Mouse (Mus musculus) mature B cell (primary cell): ENCODE measurements at regions not wholly inside any gene's neighbourhood (a gene's known extent, or its start where the extent isn't known, plus 50 kb on each side); places are given as distances from the start of the nearest gene placed in this dataset.

Source experiments
- in situ Hi-C: fragments of 300-500 bp; cut with MboI; formaldehyde crosslinking; loops from 2 replicates; pipeline ENCODE4 v1.14.3; 2019

- in situ Hi-C loops: no loop called here
Observed at GRCm38 (mm10) chr4:32074399-32075296, 110.8 kb downstream of the Map3k7 start.

DNA sequence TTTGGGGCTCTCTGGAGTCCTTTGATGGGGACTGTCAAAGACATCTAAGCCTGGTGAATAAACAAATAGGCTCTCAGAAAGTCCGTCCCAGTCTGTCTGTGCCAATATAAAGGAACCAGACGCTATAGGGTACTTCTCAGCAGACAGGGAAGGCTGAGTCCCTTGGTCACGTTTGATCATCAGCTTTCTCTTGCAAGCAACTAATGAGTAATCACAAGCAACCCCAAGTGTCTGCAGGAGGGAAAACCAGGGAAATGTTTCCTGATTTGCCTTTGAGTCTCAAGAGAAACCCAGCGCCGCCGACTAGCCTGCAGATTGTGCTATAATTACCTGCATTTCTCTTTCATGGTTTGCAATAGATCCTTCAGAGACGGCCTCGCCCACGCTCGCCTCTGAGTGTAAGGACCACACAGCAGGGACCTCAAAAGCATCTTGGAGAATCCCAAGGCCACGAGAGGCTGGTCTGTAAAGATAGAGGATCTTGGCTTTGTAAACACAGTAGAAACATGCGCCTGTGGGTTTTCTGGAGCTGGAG is 112.6 kb downstream of the Map3k7 start:
- in situ Hi-C loops: no loop called here

DNA sequence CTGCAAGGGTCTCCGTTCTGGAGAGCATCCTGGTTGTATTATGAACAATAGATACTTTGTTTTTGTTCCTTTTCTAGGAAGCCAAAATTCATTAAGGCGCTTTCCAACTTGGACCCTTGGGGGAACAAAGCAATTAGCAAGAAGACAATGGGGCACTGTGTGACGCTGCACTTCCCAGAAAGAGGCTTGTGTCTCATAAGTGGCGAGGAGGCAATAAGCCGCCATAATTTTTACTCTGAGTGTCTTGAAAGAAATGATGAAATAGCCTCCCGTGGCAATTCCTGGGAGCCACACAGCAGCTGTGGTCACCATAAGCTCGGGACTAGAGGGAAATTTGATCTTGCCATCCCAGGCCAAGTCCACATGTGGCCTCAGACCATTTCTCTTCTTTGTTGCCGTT is 119.6 kb downstream of the Map3k7 start:
- in situ Hi-C loops: no loop called here

DNA sequence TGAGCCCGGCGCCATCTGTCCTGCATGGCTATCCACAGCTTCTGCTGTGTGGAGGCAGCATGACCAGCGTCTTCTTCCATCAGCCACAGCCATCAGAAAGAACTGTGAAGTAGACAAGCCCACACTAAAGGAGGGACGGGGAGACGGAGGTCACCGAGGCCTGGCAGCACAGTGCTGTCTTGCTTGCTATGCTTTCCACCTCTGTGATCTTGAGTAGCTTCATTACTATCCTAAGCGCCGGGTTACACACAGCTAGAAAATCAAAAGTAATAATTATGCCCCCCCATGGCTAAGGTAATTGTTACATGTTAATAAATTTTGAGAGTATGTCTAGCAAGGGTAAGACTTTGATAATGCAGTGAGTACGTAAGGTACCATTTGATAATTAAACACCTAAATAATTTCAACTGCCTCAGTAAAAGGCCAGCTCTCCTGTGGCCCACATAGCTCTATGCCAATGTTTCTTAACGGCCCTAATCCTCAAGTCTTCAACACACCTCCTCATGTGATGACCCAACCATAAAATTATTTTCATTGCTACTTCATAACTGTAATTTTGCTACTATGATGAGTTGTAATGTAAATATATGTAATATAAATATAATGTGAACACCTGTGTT is 120.5 kb downstream of the Map3k7 start:
- in situ Hi-C loops: no loop called here

DNA sequence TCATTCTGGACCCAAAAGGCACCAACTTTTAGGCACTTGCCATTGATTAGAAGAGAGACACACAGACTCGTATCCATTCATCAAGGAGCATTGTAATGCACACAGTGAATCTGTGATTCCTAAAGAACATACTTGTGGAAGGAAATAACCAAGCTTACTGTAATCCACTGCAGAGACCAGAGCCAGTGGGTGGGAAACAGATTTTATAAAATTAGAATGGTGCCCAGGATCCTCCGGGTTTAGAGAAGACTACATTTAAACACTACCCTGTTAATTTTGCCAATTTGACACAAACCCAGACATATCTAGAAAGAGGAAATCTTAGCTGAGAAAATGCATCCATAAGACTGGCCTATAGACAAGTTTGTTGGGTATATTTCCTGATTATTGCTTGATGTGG is 121.1 kb downstream of the Map3k7 start:
- in situ Hi-C loops: no loop called here

- in situ Hi-C loops: no loop called here
Observed at GRCm38 (mm10) chr4:32091086-32091485, 127.2 kb downstream of the Map3k7 start.

GRCm38 (mm10) chr4:32092320-32093041 is 128.6 kb downstream of the Map3k7 start:
- in situ Hi-C loops: no loop called here

DNA sequence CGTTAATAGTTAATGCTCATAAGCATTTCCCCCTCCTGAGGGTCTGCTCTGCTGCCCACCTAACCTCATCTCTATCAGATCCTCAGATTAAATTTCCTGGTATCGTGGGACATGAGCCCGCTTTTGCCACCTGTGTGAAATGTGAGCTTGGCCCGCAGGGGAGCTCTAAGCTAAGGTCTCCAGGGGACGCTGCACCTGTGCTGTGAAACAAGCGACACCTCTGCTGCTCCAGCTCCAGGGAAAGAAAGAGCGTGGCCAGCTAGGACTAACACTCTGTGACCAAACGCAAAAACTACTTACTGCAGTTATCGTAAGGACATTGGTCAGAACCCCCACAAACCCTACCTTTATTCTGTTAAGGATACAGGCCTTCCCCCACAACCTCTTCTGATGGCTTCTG is 134.3 kb downstream of the Map3k7 start:
- in situ Hi-C loops: no loop called here

DNA sequence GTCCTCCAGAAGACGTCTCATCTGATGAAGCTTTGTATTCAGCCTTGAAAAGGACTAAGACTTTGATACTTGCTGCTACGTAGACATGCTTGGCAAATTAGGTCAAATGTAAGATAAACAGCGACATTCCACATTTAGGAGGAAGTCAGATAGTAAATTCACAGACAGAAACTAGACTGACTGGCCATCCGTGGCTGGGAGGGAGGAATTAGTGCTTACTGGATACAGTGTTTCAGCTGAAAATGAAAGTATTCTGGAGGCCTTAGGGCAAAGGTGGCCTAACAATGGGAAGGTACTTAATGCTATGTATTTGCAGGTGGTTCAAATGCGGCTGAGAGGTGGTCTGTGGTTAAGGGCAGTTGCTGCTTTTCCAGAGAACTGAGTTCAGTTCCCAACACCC is 137.1 kb downstream of the Map3k7 start:
- in situ Hi-C loops: no loop called here

DNA sequence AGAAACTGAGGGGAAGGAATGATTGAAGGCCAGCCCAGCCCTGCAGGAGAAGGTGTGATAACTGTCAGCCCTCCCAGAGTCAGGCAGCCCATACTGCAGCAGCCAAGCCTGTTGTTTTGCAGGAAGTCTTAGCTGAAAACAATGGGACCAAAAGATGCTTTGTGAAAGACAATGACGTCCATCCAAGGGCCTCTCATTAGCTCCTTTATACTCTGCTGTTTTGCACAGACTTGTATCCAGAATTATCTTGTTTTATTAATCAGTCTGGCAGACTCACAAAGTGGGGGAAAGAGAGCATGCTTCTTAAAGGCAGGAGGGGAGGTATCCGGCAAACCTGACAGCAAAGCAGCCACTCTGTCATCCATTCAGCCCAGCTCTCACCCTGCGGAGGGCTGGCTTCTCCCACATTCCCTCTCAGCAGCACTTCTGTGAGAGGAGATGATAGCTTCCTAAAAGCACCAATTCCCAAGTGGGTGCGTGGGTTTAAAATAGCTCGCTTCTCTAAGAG is 131.9 kb upstream of the Bach2 start:
- in situ Hi-C loops: no loop called here

DNA sequence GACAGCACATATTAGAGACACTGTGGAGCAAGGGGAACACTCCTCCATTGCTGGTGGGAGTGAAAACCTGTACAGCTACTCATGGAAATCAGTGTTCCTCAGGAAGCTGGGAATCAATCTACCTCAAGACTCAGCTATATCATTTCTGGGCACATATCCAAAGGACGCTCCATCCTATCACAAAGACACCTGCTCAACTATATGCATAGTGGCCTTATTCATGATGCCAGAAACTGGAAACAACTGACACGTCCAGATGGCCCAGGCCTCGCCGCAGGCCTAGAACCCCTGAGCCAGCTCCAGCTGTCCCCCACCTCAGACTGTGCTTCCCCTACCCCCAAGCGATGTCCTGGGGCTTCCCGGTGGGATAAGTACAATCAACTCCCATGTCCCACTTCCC is 116.3 kb upstream of the Bach2 start:
- in situ Hi-C loops: no loop called here

- in situ Hi-C loops: no loop called here
Observed at GRCm38 (mm10) chr4:32126828-32127227, 111.8 kb upstream of the Bach2 start.

DNA sequence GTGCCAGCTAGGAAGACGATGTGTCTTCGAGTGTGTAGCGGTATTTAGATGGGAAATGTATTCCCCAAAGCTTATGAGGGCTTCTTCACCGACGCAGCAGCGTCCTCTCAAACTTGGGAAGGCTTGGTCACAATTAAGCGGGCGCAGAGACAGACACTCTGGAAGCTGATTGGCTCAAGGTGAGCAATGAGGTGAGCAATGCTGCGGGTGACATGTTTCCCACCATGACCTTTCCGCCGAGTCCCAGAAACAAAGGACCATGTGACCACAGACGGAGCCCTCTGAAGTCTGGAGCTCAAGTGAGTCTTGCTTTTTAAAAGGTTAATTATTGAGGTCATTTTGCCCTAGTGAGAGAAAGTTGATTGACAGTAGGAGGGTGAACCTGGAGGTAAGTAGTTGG is 108.0 kb upstream of the Bach2 start:
- in situ Hi-C loops: no loop called here

DNA sequence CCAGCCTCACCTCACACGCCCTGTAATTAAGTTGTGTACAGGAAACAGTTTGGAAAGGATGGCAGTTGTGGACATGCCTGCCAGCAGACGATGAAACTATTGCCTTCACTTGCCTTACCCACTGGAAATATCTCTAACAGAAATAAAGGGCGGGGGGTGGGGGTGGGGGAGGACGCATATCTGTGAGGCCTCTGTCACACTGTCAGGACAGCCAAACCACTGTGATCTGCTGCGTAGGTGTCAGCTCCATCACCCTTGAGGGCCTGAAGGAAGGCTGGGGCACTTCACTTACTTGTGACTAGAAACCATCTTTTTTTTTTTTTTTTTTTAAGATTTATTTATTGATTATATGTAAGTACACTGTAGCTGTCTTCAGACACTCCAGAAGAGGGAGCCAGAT is 106.8 kb upstream of the Bach2 start:
- in situ Hi-C loops: no loop called here

GRCm38 (mm10) chr4:32136151-32136550 is 102.5 kb upstream of the Bach2 start:
- in situ Hi-C loops: no loop called here

DNA sequence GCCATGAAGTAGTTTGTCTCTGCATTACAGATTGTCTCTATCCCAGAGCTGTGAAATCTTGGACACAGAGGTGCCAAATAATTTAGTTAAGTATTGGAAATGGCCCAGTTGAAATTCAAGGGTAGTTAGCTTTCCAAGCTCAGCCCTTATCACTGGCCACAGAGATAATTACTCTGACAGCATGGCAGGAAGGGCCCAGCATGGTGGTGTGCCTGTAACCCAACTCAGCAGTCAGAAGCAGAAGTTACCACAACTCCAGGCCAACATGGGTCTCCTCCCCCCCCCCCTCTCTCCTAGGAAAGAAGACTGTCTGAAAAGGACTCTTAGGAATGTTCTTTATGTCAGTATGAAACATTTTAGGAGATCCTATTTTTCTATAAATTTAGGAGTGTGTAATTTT is 101.4 kb upstream of the Bach2 start:
- in situ Hi-C loops: no loop called here

DNA sequence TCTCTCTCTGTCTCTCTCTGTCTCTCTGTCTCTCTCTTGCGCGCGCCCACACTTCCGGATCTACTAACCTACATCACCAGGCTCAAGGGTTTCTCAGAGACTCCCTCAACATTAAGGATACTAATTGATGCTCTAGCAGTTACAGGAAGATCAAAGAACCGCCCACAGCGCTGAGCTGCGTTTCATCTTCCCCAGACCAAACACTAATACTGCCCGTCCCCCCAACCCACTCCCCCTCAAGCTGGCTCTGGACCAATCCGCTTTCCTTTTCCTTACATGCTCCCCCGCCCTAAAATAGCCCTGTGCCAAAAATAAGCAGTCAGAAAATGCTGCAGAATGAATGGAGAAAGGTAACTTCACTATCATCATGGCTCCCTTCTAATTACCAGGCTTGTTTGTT is 100.6 kb upstream of the Bach2 start:
- in situ Hi-C loops: no loop called here

- in situ Hi-C loops: no loop called here
Observed at GRCm38 (mm10) chr4:32139586-32139985, 99.0 kb upstream of the Bach2 start.

DNA sequence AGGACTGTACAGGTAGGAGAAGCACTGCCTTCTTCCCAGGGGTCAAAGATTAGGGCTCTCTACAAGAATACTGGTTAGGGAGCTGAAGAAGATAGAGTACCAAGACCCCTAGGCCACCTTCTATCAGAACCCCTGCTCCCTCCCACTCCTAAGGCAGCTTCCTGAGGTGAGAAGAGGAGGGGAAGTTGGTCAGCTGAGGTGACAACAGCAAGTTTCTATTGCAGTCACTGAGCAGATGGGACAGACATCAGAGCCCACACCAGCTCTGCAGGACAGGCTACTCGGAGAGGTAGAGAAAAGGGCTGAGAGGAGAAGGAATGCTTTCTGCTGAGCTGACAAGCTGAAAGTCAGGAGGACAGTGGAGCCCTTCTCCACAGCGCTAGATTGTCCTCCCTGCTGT is 98.5 kb upstream of the Bach2 start:
- in situ Hi-C loops: no loop called here

- in situ Hi-C loops: no loop called here
Observed at GRCm38 (mm10) chr4:32142198-32142597, 96.4 kb upstream of the Bach2 start.

- in situ Hi-C loops: no loop called here
Observed at GRCm38 (mm10) chr4:32147146-32147545, 91.5 kb upstream of the Bach2 start.

DNA sequence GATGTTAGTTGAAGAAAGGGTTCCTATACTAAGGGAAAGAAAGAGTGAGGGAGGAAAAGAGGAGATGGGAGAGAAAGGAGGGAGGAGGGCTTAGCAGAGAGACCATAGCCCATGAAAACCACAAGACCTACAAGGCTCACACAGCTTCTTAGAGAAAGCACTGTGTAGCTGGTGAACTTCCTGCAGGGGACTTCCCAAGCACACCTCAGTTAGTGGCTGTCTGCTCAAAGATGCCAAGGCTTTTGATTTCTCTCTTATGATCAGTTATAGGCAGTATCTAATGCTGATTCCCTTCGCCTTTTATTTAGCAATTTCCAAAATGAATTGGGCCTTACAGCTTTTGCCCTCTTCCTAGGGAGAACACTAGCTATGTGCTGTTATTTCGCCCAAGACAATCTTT is 90.0 kb upstream of the Bach2 start:
- in situ Hi-C loops: no loop called here
